Mouse (Mus musculus) intestine, embryonic 14.5 days (tissue): ENCODE data around the gene Dscam. TPM values are rescaled to one million over a fixed set of nuclear protein-coding genes. Genes with fewer than 3 reads are reported as not detected.

Source experiments
- ATAC-seq: fragments of 200-750 bp; cut with Nextera tagmentation; replicated peaks from 2 replicates; pipeline ENCODE4 v1.8.0; 2017; ENCODE audit warnings: low read depth, moderate number of reproducible peaks, moderate TSS enrichment, moderate library complexity; ENCODE audit not compliant: low FRiP score, low TSS enrichment
- DNase-seq: peaks from one replicate; pipeline ENCODE4 v3.0.0-alpha.2; 2018; ENCODE audit warnings: low spot score
- H3K27ac ChIP-seq: fragments of 300-500 bp; sonication (generic); 2 replicates; pipeline ENCODE4 v1.5.1; 2014; ENCODE audit warnings: low read depth, mild to moderate bottlenecking, control low read depth
- H3K27me3 ChIP-seq: fragments of 300-500 bp; sonication (generic); replicated peaks from 2 replicates; pipeline ENCODE4 v1.6.1; 2014; ENCODE audit warnings: low read length, control low read depth; ENCODE audit not compliant: control insufficient read depth, insufficient read depth
- H3K36me3 ChIP-seq: fragments of 300-500 bp; sonication (generic); 2 replicates; pipeline ENCODE4 v1.6.1; 2014; ENCODE audit warnings: low read length, control low read depth; ENCODE audit not compliant: control insufficient read depth, insufficient read depth
- H3K4me1 ChIP-seq: fragments of 300-500 bp; sonication (generic); replicated peaks from 2 replicates; pipeline ENCODE4 v1.6.1; 2014; ENCODE audit warnings: low read length, control low read depth, mixed read lengths; ENCODE audit not compliant: control insufficient read depth, insufficient read depth
- H3K4me2 ChIP-seq: fragments of 300-500 bp; sonication (generic); 2 replicates; pipeline ENCODE4 v1.6.1; 2014; ENCODE audit warnings: low read length
- H3K4me3 ChIP-seq: fragments of 300-500 bp; sonication (generic); 2 replicates; pipeline ENCODE4 v1.5.1; 2014; ENCODE audit warnings: low read depth, low read length, control low read depth, mixed read lengths
- H3K9ac ChIP-seq: fragments of 300-500 bp; sonication (generic); 2 replicates; pipeline ENCODE4 v1.6.1; 2014; ENCODE audit warnings: mild to moderate bottlenecking, low read length
- H3K9me3 ChIP-seq: fragments of 300-500 bp; sonication (generic); 2 replicates; pipeline ENCODE4 v1.6.1; 2016; ENCODE audit warnings: low read length, control low read depth; ENCODE audit not compliant: control insufficient read depth
- WGBS: fragments of 180-500 bp; shearing (Covaris S2); extraction: QIAGEN DNeasy Blood & Tissue Kit; methylation state at CpG from one replicate; pipeline ENCODE4 v1.1.7; 2014; 5-methylcytosine and 5-hydroxymethylcytosine counted together
- polyA plus RNA-seq: library from polyadenylated mRNA; unstranded; fragments of >200 nt; fragmentation: Nextera tagmentation; extraction: Ambion mirVana; gene quantifications from 2 replicates; pipeline ENCODE4 v1.2.1, GENCODE M21; 2014

The Dscam gene
- polyA plus RNA-seq, 1 experiment from 2014 or later, result 0.37 TPM

- no peak overlapping the region for H3K9ac ChIP-seq
- no peaks in the 10 kb centered on the region for H3K27me3 ChIP-seq
- no peaks in the 10 kb centered on the region for H3K36me3 ChIP-seq
- no peak overlapping the region for H3K4me3 ChIP-seq
- H3K9me3 ChIP-seq, result no peaks in the 10 kb centered on the region
- 86% methylated on average over 1 of the region's 1 CpGs for whole genome bisulfite sequencing
- H3K4me1 ChIP-seq, result no peaks in the 10 kb centered on the region
- DNase-seq (no peak), ATAC-seq (no peak)
- no peak overlapping the region for H3K4me2 ChIP-seq
- H3K27ac ChIP-seq, result no peak overlapping the region
Observed at GRCm38 (mm10) chr16:96741336-96741735, 429.2 kb downstream of the Dscam start.

- no peaks in the 10 kb centered on the region for H3K4me1 ChIP-seq
- H3K4me3 ChIP-seq, result no peak overlapping the region
- no peak overlapping the region for H3K27ac ChIP-seq
- H3K27me3 ChIP-seq, result no peaks in the 10 kb centered on the region
- no peaks in the 10 kb centered on the region for H3K36me3 ChIP-seq
- H3K4me2 ChIP-seq, result no peak overlapping the region
- DNase-seq (no peak), ATAC-seq (no peak)
- H3K9ac ChIP-seq, result no peak overlapping the region
- no peaks in the 10 kb centered on the region for H3K9me3 ChIP-seq
- 81% methylated on average over 7 of the region's 7 CpGs for WGBS
Observed at GRCm38 (mm10) chr16:96740073-96741055, 430.2 kb downstream of the Dscam start.

GRCm38 (mm10) chr16:96736501-96736900 lies 434.1 kb downstream of the Dscam start:
- ATAC-seq, result no peak
- no peaks in the 10 kb centered on the region for H3K27me3 ChIP-seq
- no peaks in the 10 kb centered on the region for H3K36me3 ChIP-seq
- no peak overlapping the region for H3K27ac ChIP-seq
- no peak overlapping the region for H3K4me3 ChIP-seq
- H3K4me2 ChIP-seq, result no peak overlapping the region
- H3K9ac ChIP-seq, result no peak overlapping the region
- WGBS, result 93% methylated on average over 1 of the region's 1 CpGs
- H3K9me3 ChIP-seq, result no peaks in the 10 kb centered on the region
- no peak for DNase-seq
- no peaks in the 10 kb centered on the region for H3K4me1 ChIP-seq

GRCm38 (mm10) chr16:96730881-96731280 lies 439.7 kb downstream of the Dscam start:
- H3K27me3 ChIP-seq, result no peaks in the 10 kb centered on the region
- H3K27ac ChIP-seq, result no peak overlapping the region
- H3K4me2 ChIP-seq, result no peak overlapping the region
- 84% methylated on average over 3 of the region's 3 CpGs for WGBS
- H3K9me3 ChIP-seq, result no peaks in the 10 kb centered on the region
- H3K9ac ChIP-seq, result no peak overlapping the region
- DNase-seq (no peak), ATAC-seq (no peak)
- no peaks in the 10 kb centered on the region for H3K4me1 ChIP-seq
- no peaks in the 10 kb centered on the region for H3K36me3 ChIP-seq
- H3K4me3 ChIP-seq, result no peak overlapping the region

GRCm38 (mm10) chr16:96727836-96728774 lies 442.4 kb downstream of the Dscam start:
- 33% methylated on average over 13 of the region's 13 CpGs for WGBS

GRCm38 (mm10) chr16:96725071-96725724 lies 445.4 kb downstream of the Dscam start:
- Histone ChIP-seq H3K4me3 (no peak overlapping the region), H3K27ac (no peak overlapping the region), H3K4me1 (no peaks in the 10 kb centered on the region), H3K27me3 (no peaks in the 10 kb centered on the region), H3K9ac (no peak overlapping the region), H3K9me3 (no peaks in the 10 kb centered on the region), H3K4me2 (no peak overlapping the region), H3K36me3 (no peaks in the 10 kb centered on the region)
- ATAC-seq (no peak), DNase-seq (no peak)
- 86% methylated on average over 8 of the region's 8 CpGs for WGBS

More at GRCm38 (mm10) chr16:96727836-96728774, 442.4 kb downstream of the Dscam start:
- no peaks in the 10 kb centered on the region for H3K4me1 ChIP-seq
- DNase-seq (no peak), ATAC-seq (no peak)
- no peaks in the 10 kb centered on the region for H3K27me3 ChIP-seq
- H3K9ac ChIP-seq, result no peak overlapping the region
- no peak overlapping the region for H3K4me3 ChIP-seq
- no peaks in the 10 kb centered on the region for H3K36me3 ChIP-seq
- no peak overlapping the region for H3K27ac ChIP-seq
- H3K9me3 ChIP-seq, result no peaks in the 10 kb centered on the region
- no peak overlapping the region for H3K4me2 ChIP-seq

GRCm38 (mm10) chr16:96724591-96724990 lies 446.0 kb downstream of the Dscam start:
- H3K4me2 ChIP-seq, result no peak overlapping the region
- H3K27ac ChIP-seq, result no peak overlapping the region
- H3K9ac ChIP-seq, result no peak overlapping the region
- no peaks in the 10 kb centered on the region for H3K9me3 ChIP-seq
- H3K27me3 ChIP-seq, result no peaks in the 10 kb centered on the region
- H3K4me1 ChIP-seq, result no peaks in the 10 kb centered on the region
- 65% methylated on average over 5 of the region's 5 CpGs for WGBS
- ATAC-seq, result no peak
- no peak overlapping the region for H3K4me3 ChIP-seq
- no peaks in the 10 kb centered on the region for H3K36me3 ChIP-seq
- no peak for DNase-seq

- ATAC-seq, result no peak
- Histone ChIP-seq H3K9me3 (no peaks in the 10 kb centered on the region), H3K36me3 (no peaks in the 10 kb centered on the region), H3K27me3 (no peaks in the 10 kb centered on the region), H3K27ac (no peak overlapping the region), H3K4me2 (no peak overlapping the region), H3K9ac (no peak overlapping the region), H3K4me3 (no peak overlapping the region), H3K4me1 (no peaks in the 10 kb centered on the region)
- WGBS, result 67% methylated on average over 3 of the region's 3 CpGs
- DNase-seq, result no peak
Observed at GRCm38 (mm10) chr16:96724123-96724522, 446.4 kb downstream of the Dscam start.
